Mouse (Mus musculus) intestine, embryonic 16.5 days (tissue): Measurements from ENCODE around the gene Ankrd61. TPM values are rescaled to one million over a fixed set of nuclear protein-coding genes. Genes with fewer than 3 reads are reported as not detected.

Source experiments
- polyA plus RNA-seq: library from polyadenylated mRNA; unstranded; fragments of >200 nt; fragmentation: Nextera tagmentation; extraction: Ambion mirVana; gene quantifications from 2 replicates; pipeline ENCODE4 v1.2.1, GENCODE M21; 2015

Ankrd61 gene
- polyA plus RNA-seq, 1 experiment from 2014 or later: 0.15 TPM

Other genes with a start within 250 kb of the Ankrd61 start
- gene Usp42, start 165.4 kb downstream of the Ankrd61 start, polyA plus RNA-seq: 9.9 and 10.5 TPM in 2 replicates
- 32.2 and 32.5 TPM in 2 replicates for gene Eif2ak1, start 79.9 kb downstream of the Ankrd61 start, polyA plus RNA-seq
- gene Aimp2, start 12.2 kb upstream of the Ankrd61 start, polyA plus RNA-seq: 123 and 135 TPM in 2 replicates
- 18.2 and 20.6 TPM in 2 replicates for gene Pms2, start 12.3 kb upstream of the Ankrd61 start, polyA plus RNA-seq
- 0.47 and 0.71 TPM in 2 replicates for gene Gm42421, start 30.5 kb upstream of the Ankrd61 start, polyA plus RNA-seq
- gene Rsph10b, start 35.4 kb upstream of the Ankrd61 start, polyA plus RNA-seq: 0.22 and 0.87 TPM in 2 replicates
- 74.2 and 76.7 TPM in 2 replicates for gene Ccz1, start 117.2 kb upstream of the Ankrd61 start, polyA plus RNA-seq
- gene Ocm, start 129.0 kb upstream of the Ankrd61 start, polyA plus RNA-seq: not detected in 2 replicates
- gene Lmtk2, start 202.8 kb upstream of the Ankrd61 start, polyA plus RNA-seq: 4.8 and 5.4 TPM in 2 replicates